Mouse (Mus musculus): Measurements from ENCODE around the gene Ccl4.

Ccl4 gene

GRCm38 (mm10) chr11:83671743-83672142 lies 9.4 kb downstream of the Ccl4 start:
- in situ Hi-C loops (cut with MboI, MseI): no loop called here

GRCm38 (mm10) chr11:83675665-83676064 lies 13.3 kb downstream of the Ccl4 start:
- in situ Hi-C loops (cut with MboI, MseI): no loop called here

DNA sequence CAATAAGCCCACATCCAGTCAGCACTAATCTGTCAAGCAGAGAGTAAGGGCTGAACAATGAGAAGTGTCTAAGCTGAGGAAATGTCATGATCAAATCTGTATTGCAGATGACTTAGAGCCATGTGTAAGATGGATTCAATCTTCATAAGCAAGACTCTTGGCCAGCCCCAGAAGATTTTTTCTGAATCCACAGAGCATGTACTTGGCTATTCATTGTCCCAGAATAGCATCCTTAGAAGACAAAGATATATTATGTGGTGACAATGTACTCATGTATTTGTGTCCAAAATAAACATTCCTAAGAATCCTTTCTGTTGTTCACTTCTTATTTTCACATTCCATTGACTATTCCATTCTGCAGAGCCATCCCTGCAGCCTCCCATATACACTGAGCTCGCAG lies 27.5 kb downstream of the Ccl4 start:
- in situ Hi-C loops (cut with MboI, MseI): no loop called here

GRCm38 (mm10) chr11:83692008-83692407 lies 29.6 kb downstream of the Ccl4 start:
- in situ Hi-C loops (cut with MboI, MseI): no loop called here

DNA sequence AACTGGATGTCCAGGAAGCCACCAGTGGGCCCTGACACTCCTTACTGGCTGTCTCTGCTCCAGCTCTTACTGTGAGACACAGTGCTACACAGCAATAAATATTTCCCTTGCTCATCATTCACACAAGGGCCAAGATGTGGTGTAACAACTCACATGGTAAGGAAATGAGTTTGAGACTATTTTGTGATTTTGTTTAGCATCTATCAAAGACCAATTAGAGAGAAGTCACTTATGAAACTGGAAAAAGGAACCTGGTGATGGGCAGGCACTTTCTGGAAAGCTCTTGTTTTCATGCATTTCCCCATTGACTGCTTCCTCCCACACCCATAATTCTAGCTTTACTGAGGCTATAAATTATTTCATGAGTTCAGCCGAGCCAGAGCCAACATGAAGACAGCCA lies 41.3 kb downstream of the Ccl4 start, which contains the start of gene Wfdc17:
Gene Wfdc17, plus strand, starts transcription at position 287 of the 400 bp plus-strand sequence.
- in situ Hi-C loops (cut with MboI, MseI): no loop called here

GRCm38 (mm10) chr11:83708715-83709114 lies 46.3 kb downstream of the Ccl4 start, which contains the start of gene Wfdc18:
Wfdc18 (plus strand) TSS chr11:83709015.
- in situ Hi-C loops (cut with MboI, MseI): no loop called here

DNA sequence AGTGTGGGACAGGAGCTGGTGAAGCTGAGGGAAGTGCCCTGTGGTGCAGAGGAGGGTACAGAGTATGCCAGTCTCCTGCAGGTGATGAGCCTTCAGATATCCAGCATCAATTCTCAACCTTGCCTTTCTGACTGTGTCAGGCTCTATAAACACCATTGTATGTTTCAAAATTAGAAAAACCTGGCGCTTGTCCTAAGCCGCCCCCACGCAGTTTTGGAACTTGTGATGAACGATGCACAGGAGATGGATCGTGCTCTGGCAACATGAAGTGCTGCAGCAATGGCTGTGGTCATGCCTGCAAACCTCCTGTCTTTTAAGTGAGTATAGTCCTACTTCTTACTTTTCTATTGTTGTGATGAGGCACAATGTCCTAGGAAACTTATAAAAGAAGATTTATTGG lies 47.3 kb downstream of the Ccl4 start:
- in situ Hi-C loops (cut with MboI, MseI): no loop called here

GRCm38 (mm10) chr11:83712671-83713070 lies 50.3 kb downstream of the Ccl4 start:
- in situ Hi-C loops (cut with MboI, MseI): no loop called here

- in situ Hi-C loops (cut with MboI, MseI): no loop called here
These were observed 51.5 kb downstream of the Ccl4 start for GRCm38 (mm10) chr11:83713925-83714324.

Data from T-helper 2 cell (primary cell).